Mouse (Mus musculus) small intestine, adult 10 weeks (tissue): ENCODE measurements around the gene AU041133. TPM values are rescaled to one million over a fixed set of nuclear protein-coding genes. Genes with fewer than 3 reads are reported as not detected.

ENCODE experiments used
- polyA plus RNA-seq: library from polyadenylated mRNA; stranded (reverse); fragments of 350-450 nt; fragmentation: Illumina TruSeq; extraction: RNeasy Lipid Tissue Mini Kit (QIAGEN cat#74804); gene quantifications from one replicate; pipeline ENCODE4 v1.2.3, GENCODE M21; 2014; ENCODE audit warnings: low replicate concordance

The AU041133 gene
- polyA plus RNA-seq, result 13.0 TPM

DNA sequence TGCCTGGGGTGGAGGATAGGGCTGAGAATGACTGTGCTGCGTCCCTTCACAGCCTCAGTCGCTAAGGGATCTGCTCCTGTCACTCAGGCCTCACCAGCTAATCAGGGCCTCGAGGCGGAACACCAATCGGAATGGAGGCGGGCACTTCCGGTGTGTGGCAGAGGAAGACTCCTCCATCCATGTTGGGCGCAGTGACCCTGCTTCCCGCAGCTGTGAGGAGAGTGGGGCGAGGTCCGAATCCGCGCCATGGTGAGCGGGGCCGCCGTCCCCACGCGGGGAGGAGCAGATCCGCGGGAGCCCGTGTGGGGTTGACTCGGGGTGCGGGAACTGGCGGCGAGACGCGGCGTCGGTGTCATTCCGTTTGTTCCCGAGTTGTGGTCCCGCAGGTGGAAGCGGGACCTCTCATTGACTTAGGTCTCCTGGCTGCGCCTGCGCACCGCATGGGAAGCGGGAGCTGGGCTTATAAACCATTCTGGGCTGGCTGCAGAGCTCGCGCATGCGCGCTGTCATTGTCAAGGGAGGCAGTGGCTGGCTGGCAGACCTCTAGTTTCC lies at the start of gene AU041133:
Gene AU041133 (plus strand): TSS at position 164 of the 552 bp plus-strand sequence.

DNA sequence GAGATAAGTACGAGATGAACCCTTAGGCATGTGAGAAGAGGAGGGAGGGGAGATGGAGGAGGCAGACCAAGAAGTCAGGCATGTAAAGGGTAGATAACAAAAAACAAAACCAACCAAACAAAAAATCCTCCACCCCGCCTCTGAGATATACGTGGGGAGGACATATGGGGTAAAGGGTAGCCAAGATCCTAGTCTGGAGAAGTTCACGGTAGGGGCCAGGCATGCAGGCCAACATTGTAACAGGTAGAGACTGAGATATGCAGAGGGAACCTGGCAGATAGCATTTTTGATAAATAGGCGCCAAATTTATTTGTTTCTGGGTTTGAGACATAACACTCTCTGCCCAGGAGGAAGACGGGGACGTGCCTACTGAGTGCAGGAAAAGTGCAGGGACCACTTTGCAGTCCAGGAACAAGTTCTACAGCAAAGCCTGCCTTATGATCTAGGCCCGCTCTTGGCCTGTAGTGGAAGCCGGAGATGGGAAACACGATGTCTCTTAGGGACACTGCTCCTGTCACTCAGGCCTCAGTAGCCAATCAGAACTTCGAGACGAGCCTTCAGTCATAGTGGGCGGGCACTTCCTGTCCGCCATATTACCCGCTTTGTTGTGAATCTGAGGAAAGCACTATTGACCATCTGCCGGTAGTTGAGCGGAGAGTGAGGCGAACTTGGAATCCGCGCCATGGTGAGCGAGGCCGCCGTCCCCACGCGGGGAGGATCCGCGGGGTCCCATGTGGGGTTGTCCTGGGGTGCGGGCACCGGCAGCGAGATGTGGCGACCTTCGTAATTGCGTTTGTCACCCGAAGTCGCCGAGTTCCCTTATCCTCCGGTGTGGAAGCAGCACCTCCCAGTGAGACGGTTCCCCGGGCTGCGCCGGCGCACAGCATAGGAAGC lies 44.8 kb upstream of the AU041133 start, which contains the start of gene BC024063:
Gene BC024063 (plus strand): TSS at position 626 of the 894 bp plus-strand sequence.

Other genes with a start within 250 kb of the AU041133 start
- gene Zfp781, start 197.5 kb upstream of the AU041133 start, polyA plus RNA-seq, result 3.4 TPM
- gene Zfp873, start 79.9 kb upstream of the AU041133 start, polyA plus RNA-seq, result 13.8 TPM
- gene BC024063, start 44.7 kb upstream of the AU041133 start, polyA plus RNA-seq, result 8.8 TPM
- gene Zfp938, start 113.3 kb downstream of the AU041133 start, polyA plus RNA-seq, result 26.2 TPM
- not detected for gene 4932415D10Rik, start 188.6 kb downstream of the AU041133 start, polyA plus RNA-seq
- 9.4 TPM for gene Gm4924, start 226.2 kb downstream of the AU041133 start, polyA plus RNA-seq